Mouse (Mus musculus) embryonic facial prominence, embryonic 15.5 days (tissue): ENCODE measurements around the gene Arnt2. TPM values are rescaled to one million over a fixed set of nuclear protein-coding genes. Genes with fewer than 3 reads are reported as not detected.

Source experiments
- ATAC-seq: fragments of 200-750 bp; cut with Nextera tagmentation; 2 replicates; pipeline ENCODE4 v1.8.0; 2017; ENCODE audit warnings: low read depth, moderate TSS enrichment; ENCODE audit not compliant: insufficient number of reproducible peaks, low FRiP score, low TSS enrichment
- H3K27ac ChIP-seq: fragments of 300-500 bp; sonication (generic); replicated peaks from 2 replicates; pipeline ENCODE4 v1.5.1; 2015; ENCODE audit warnings: mild to moderate bottlenecking, inconsistent platforms
- H3K27me3 ChIP-seq: fragments of 300-500 bp; sonication (generic); 2 replicates; pipeline ENCODE4 v1.6.1; 2015; ENCODE audit warnings: inconsistent platforms
- H3K36me3 ChIP-seq: fragments of 300-500 bp; sonication (generic); 2 replicates; pipeline ENCODE4 v1.6.1; 2015; ENCODE audit warnings: mild to moderate bottlenecking, inconsistent platforms
- H3K4me1 ChIP-seq: fragments of 300-500 bp; sonication (generic); 2 replicates; pipeline ENCODE4 v1.6.1; 2015; ENCODE audit warnings: inconsistent platforms
- H3K4me2 ChIP-seq: fragments of 300-500 bp; sonication (generic); replicated peaks from 2 replicates; pipeline ENCODE4 v1.6.1; 2015; ENCODE audit warnings: mild to moderate bottlenecking, inconsistent platforms
- H3K4me3 ChIP-seq: fragments of 300-500 bp; sonication (generic); replicated peaks from 2 replicates; pipeline ENCODE4 v1.5.1; 2015; ENCODE audit warnings: mild to moderate bottlenecking, inconsistent platforms
- H3K9ac ChIP-seq: fragments of 300-500 bp; sonication (generic); 2 replicates; pipeline ENCODE4 v1.6.1; 2015; ENCODE audit warnings: inconsistent platforms
- H3K9me3 ChIP-seq: fragments of 300-500 bp; sonication (generic); replicated peaks from 2 replicates; pipeline ENCODE4 v1.6.1; 2016; ENCODE audit warnings: inconsistent platforms
- WGBS: fragments of 180-500 bp; shearing (Covaris S2); methylation state at CpG from one replicate; pipeline ENCODE4 v1.1.7; 2015; 5-methylcytosine and 5-hydroxymethylcytosine counted together
- polyA plus RNA-seq: library from polyadenylated mRNA; unstranded; fragments of >200 nt; fragmentation: Nextera tagmentation; extraction: Ambion mirVana; gene quantifications from 2 replicates; pipeline ENCODE4 v1.2.1, GENCODE M21; 2015

Gene Arnt2
- polyA plus RNA-seq, 1 experiment from 2014 or later = 6.5 TPM

DNA sequence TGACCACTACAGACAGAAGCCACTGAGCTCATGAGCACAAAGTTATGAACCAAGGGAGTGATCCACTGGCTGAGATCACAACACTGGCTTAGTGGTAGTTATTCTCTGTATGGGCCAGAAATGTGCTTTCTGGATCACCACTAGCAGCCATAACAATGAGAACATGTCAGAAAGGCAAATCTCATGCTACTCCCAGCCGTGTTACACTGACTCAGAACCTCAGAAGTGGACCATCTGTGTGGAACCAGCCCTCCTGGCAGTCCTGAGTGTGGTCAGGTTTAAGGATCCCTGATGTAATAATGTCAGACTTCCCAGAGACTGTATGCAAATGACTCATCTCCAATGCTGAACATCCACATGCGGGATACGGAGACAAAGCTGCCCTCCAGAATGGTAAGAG is 13.4 kb downstream of the Arnt2 start:
- WGBS = 92% methylated on average over 3 of the region's 3 CpGs
- ATAC-seq = no peak
- 0 out of 2 replicates have a peak, but pooled peaks cover 6% of the 10 kb centered on the region for H3K4me1 ChIP-seq
- H3K9ac ChIP-seq = no peak overlapping the region
- H3K27me3 ChIP-seq = no peaks in the 10 kb centered on the region
- no peaks in the 10 kb centered on the region for H3K36me3 ChIP-seq
- H3K9me3 ChIP-seq = no peaks in the 10 kb centered on the region
- H3K27ac ChIP-seq = no peak overlapping the region
- no peak overlapping the region for H3K4me2 ChIP-seq
- no peak overlapping the region for H3K4me3 ChIP-seq

GRCm38 (mm10) chr7:84387826-84388225 is 22.1 kb downstream of the Arnt2 start:
- Histone ChIP-seq H3K9ac (no peak overlapping the region), H3K4me2 (no peak overlapping the region), H3K27ac (no peak overlapping the region), H3K4me1 (no peaks in the 10 kb centered on the region), H3K4me3 (no peak overlapping the region), H3K36me3 (no peaks in the 10 kb centered on the region), H3K27me3 (no peaks in the 10 kb centered on the region), H3K9me3 (no peaks in the 10 kb centered on the region)
- no peak for ATAC-seq
- 53% methylated on average over 3 of the region's 3 CpGs for WGBS

GRCm38 (mm10) chr7:84386472-84386871 is 23.5 kb downstream of the Arnt2 start:
- H3K27me3 ChIP-seq = no peaks in the 10 kb centered on the region
- no peak overlapping the region for H3K27ac ChIP-seq
- H3K9me3 ChIP-seq = no peaks in the 10 kb centered on the region
- ATAC-seq = no peak
- H3K4me3 ChIP-seq = no peak overlapping the region
- H3K9ac ChIP-seq = no peak overlapping the region
- H3K4me1 ChIP-seq = no peaks in the 10 kb centered on the region
- WGBS = 75% methylated on average over 1 of the region's 1 CpGs
- H3K4me2 ChIP-seq = no peak overlapping the region
- H3K36me3 ChIP-seq = no peaks in the 10 kb centered on the region

DNA sequence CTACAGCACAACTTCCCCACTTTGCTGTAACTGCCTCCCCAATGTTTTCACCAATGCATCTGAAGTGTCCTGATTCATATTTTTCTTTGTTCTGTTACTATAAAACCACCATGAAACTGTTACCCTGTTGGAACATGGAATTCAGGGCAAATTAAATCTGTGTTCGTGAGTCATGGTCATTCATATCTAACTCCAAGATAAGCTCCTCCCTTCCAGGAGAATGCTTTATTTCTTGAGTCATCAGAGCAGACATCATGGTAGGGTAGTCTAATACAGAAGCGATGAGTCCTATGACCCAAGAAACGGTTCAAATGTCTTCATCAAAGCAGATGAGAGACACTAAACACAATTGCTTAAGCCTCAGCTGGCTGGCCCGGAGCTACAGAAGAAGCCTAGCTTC is 25.2 kb downstream of the Arnt2 start:
- H3K27ac ChIP-seq = no peak overlapping the region
- H3K4me3 ChIP-seq = no peak overlapping the region
- ATAC-seq = no peak
- WGBS = 83% methylated on average over 4 of the region's 4 CpGs
- H3K9ac ChIP-seq = no peak overlapping the region
- no peak overlapping the region for H3K4me2 ChIP-seq
- no peaks in the 10 kb centered on the region for H3K9me3 ChIP-seq
- no peaks in the 10 kb centered on the region for H3K4me1 ChIP-seq
- no peaks in the 10 kb centered on the region for H3K36me3 ChIP-seq
- no peaks in the 10 kb centered on the region for H3K27me3 ChIP-seq

DNA sequence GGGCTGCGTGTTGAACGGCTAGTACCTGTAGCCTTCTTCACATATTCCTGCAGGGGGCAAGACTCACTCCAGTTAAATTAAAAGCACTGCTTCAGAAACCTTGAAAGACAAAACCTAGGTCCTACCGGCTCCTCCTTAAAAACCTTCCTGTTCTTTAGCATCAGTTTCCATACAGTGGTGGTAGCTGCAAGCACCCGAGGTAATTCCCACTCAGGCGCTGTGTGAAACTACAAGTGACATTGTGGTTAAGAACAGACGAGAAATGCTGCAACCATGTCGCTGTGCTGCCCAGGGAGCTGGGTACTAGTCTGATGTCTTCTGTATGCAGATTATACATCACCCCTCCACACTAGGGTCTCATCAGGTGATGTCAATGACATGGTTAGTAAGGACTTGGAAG is 25.9 kb downstream of the Arnt2 start:
- Histone ChIP-seq H3K9me3 (no peaks in the 10 kb centered on the region), H3K4me2 (no peak overlapping the region), H3K9ac (no peak overlapping the region), H3K27me3 (no peaks in the 10 kb centered on the region), H3K36me3 (no peaks in the 10 kb centered on the region), H3K27ac (no peak overlapping the region), H3K4me3 (no peak overlapping the region), H3K4me1 (no peaks in the 10 kb centered on the region)
- 87% methylated on average over 7 of the region's 7 CpGs for WGBS
- no peak for ATAC-seq

- Histone ChIP-seq H3K4me1 (no peaks in the 10 kb centered on the region), H3K27ac (no peak overlapping the region), H3K36me3 (no peaks in the 10 kb centered on the region), H3K27me3 (no peaks in the 10 kb centered on the region), H3K9ac (no peak overlapping the region), H3K9me3 (no peaks in the 10 kb centered on the region), H3K4me3 (no peak overlapping the region), H3K4me2 (no peak overlapping the region)
- 80% methylated on average over 3 of the region's 3 CpGs for WGBS
- ATAC-seq = no peak
Measured at GRCm38 (mm10) chr7:84382346-84382745, 27.6 kb downstream of the Arnt2 start.

DNA sequence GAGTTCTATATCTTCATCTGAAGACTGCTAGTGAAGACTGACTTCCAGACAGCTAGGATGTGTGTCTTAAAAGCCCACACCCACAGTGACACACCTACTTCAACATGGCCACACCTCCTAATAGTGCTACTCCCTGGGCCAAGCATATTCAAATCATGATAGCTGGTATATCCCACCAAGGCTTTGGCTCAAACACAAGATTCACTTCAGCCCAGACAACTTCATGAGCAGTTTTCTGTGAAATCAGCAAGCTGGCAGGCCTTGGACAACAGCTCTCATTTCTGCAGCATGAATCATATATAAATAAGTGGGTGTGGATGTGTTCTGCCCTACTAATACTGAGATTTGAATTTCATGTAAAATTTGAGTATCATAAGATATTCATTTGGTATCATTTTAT is 29.2 kb downstream of the Arnt2 start:
- H3K9ac ChIP-seq = no peak overlapping the region
- no peaks in the 10 kb centered on the region for H3K4me1 ChIP-seq
- H3K9me3 ChIP-seq = no peaks in the 10 kb centered on the region
- H3K36me3 ChIP-seq = no peaks in the 10 kb centered on the region
- H3K4me3 ChIP-seq = no peak overlapping the region
- no peak overlapping the region for H3K27ac ChIP-seq
- H3K4me2 ChIP-seq = no peak overlapping the region
- ATAC-seq = no peak
- no peaks in the 10 kb centered on the region for H3K27me3 ChIP-seq

DNA sequence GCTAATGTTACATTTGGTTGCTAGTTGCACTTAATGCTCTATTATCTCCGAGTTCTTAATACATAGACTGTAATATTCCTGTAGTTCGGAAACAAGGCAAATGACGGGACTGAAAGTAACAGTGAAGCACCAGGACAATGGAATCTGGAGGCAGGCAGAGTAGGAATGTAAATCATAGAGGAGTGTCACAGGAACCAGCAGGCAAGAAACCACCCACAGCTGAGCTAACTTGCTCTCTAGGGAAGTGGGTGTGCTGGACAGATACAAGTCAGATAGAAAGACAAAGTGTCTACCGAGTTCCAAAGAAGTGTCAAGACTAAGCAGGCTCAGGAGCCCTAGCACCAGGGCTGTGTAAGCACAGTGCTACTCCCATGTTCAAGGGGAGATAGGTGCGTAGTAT is 32.6 kb downstream of the Arnt2 start:
- Histone ChIP-seq H3K27me3 (no peaks in the 10 kb centered on the region), H3K9ac (no peak overlapping the region), H3K4me1 (no peaks in the 10 kb centered on the region), H3K9me3 (no peaks in the 10 kb centered on the region), H3K4me3 (no peak overlapping the region), H3K36me3 (no peaks in the 10 kb centered on the region), H3K27ac (no peak overlapping the region), H3K4me2 (no peak overlapping the region)
- 65% methylated on average over 5 of the region's 5 CpGs for WGBS
- ATAC-seq = no peak

DNA sequence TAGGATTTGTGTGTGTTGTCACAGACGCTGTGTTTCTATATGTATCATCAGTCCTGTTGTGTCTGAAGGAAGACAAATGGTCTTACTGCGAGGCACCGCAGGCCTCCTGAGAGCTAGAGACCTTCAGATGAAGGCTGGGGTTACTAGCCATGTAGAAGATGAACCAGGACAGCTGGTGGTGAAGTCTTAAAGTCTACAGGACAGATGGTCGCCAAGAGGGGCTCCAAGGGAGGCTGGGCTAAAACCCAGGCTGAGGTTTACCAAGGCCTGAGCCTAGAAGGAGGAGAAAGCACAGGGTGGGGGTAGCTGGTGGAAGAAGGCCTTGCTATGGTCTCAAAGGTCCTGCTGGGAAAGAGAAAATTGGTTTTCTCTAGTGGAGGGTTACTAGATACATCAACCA is 36.3 kb downstream of the Arnt2 start:
- Histone ChIP-seq H3K36me3 (no peaks in the 10 kb centered on the region), H3K4me2 (no peak overlapping the region), H3K9me3 (no peaks in the 10 kb centered on the region), H3K27me3 (no peaks in the 10 kb centered on the region), H3K4me3 (no peak overlapping the region), H3K27ac (no peak overlapping the region), H3K9ac (no peak overlapping the region), H3K4me1 (no peaks in the 10 kb centered on the region)
- ATAC-seq = no peak
- WGBS = 81% methylated on average over 4 of the region's 4 CpGs

- WGBS = 100% methylated on average over 1 of the region's 1 CpGs
- Histone ChIP-seq H3K27me3 (no peaks in the 10 kb centered on the region), H3K4me1 (no peaks in the 10 kb centered on the region), H3K9me3 (no peaks in the 10 kb centered on the region), H3K4me3 (no peak overlapping the region), H3K36me3 (no peaks in the 10 kb centered on the region), H3K9ac (no peak overlapping the region), H3K27ac (no peak overlapping the region), H3K4me2 (no peak overlapping the region)
- no peak for ATAC-seq
Measured at GRCm38 (mm10) chr7:84372871-84373270, 37.1 kb downstream of the Arnt2 start.

- WGBS = 63% methylated on average over 7 of the region's 7 CpGs
- no peak overlapping the region for H3K4me3 ChIP-seq
- no peaks in the 10 kb centered on the region for H3K4me1 ChIP-seq
- H3K27me3 ChIP-seq = no peaks in the 10 kb centered on the region
- H3K9me3 ChIP-seq = no peaks in the 10 kb centered on the region
- no peak for ATAC-seq
- no peak overlapping the region for H3K9ac ChIP-seq
- H3K27ac ChIP-seq = no peak overlapping the region
- no peaks in the 10 kb centered on the region for H3K36me3 ChIP-seq
- no peak overlapping the region for H3K4me2 ChIP-seq
Measured at GRCm38 (mm10) chr7:84372280-84372679, 37.7 kb downstream of the Arnt2 start.

GRCm38 (mm10) chr7:84370911-84371592 is 38.9 kb downstream of the Arnt2 start:
- no peak overlapping the region for H3K27ac ChIP-seq
- no peak overlapping the region for H3K4me3 ChIP-seq
- ATAC-seq = no peak
- H3K36me3 ChIP-seq = no peaks in the 10 kb centered on the region
- WGBS = 88% methylated on average over 6 of the region's 6 CpGs
- H3K27me3 ChIP-seq = no peaks in the 10 kb centered on the region
- H3K4me2 ChIP-seq = no peak overlapping the region
- H3K9me3 ChIP-seq = no peaks in the 10 kb centered on the region
- H3K4me1 ChIP-seq = no peaks in the 10 kb centered on the region
- H3K9ac ChIP-seq = no peak overlapping the region
